Mouse (Mus musculus) adrenal gland, postnatal 14 days (tissue): ENCODE data around the gene Med24. TPM values are rescaled to one million over a fixed set of nuclear protein-coding genes. Genes with fewer than 3 reads are reported as not detected.

Experiments
- DNase-seq: peaks from one replicate; pipeline ENCODE4 v3.0.0; 2021; ENCODE audit warnings: mixed read lengths
- long read RNA-seq, 2 experiments: library from polyadenylated mRNA; stranded (forward); transcript quantifications; one replicate each; pipeline ENCODE4 v2.0.0; 2021
- total RNA-seq: library from RNA; stranded (reverse); gene quantifications from 2 replicates; pipeline ENCODE4 v1.2.3, GENCODE M21; 2021

Med24 gene
- 47.4 and 55.5 TPM in 2 replicates for total RNA-seq
- long read RNA-seq, experiment 1, transcript Med24-201 (26 exons, 3,410 nt): major isoform, 15 of 41 reads
- long read RNA-seq, experiment 1, partial matches to known transcripts: 5 of 41 reads
- long read RNA-seq, experiment 1, other reads (novel, unspliced or antisense): 21 of 41 reads
- long read RNA-seq, experiment 2, transcript Med24-201 (26 exons, 3,410 nt): major isoform, 7 of 20 reads
- long read RNA-seq, experiment 2, partial matches to known transcripts: 8 of 20 reads
- long read RNA-seq, experiment 2, other reads (novel, unspliced or antisense): 2 of 20 reads

DNA sequence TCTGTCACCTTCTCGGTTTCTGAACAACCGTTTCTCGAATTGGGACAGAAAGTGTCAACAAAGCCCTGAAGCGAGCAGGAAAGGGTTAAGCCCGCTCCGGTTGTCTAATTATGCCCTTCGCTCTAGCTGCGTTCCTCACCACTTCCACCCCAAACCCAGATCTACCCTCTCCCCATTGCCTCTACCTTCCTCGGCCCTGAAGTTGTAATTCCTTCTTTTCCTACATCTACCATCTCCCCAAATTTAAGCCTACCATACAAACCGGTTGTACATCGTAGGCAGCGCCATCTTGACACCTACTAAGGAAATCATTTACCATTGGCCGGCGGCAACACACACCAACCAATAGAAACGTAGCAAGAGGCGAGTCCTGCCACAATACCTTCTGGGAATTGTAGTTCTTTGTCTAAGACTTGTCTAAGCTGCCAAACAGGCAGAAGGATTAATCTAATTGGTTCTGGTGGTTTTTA lies at the start of gene Med24:
Med24 (minus strand) TSS at position 317 of the 470 bp plus-strand sequence.
- peak; percentile 90 for DNase-seq

DNA sequence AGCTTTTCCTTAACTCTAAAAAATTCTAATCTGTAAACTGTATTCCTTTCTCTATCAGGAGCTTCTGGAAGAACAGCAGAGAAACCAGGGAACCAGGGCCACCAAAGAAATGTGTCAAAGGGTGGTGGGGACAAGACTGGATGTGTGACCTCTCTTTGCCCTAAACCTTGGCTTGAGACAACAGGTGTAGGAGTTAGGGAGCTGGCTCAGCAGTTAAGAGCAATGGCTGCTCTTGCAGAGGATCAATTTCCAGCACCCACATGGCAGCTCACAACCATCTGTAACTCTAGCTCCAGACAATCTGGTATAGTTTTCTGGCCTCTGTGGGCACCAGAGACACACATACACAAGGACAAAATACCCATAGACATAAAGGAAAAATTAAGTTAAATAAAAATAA lies 48.7 kb upstream of the Med24 start:
- DNase-seq: peak; percentile 4

DNA sequence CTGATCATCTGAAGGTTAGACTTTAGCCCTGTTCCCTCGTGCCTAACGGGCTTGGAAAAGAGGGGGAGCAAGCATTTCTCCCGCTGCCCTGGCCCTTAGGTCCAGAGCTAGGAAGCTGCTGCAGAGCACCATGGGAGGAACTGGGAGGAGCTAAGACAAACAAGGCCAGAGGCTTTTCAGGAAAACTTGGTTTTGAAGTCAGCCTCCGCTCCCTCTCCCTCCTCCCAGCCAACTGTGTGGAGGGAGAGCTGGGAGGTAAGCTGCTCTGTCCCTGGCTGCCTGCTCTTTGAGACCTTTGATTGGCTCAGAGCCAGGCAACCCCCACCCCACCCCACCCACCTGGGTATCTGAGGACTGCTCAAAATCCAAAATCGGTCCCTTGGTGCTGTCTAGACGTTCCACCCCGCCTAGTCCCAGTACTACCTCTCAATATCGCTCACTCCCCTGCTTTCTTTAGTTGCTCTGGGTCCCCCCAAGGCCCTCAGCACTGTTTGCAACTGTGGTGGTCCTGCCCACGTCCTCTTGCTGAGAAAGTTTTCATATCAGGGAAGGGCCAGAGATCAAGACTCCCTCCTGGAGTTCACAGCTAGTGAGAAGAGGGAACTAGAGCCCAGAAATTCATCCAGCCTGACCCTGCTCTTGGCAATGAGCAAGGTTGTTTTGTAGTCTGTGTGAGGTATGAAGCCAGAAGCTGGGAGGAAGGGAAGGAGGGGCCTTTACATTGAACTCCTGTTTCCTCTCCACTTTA lies 47.8 kb upstream of the Med24 start:
- peak; percentile 81 for DNase-seq

DNA sequence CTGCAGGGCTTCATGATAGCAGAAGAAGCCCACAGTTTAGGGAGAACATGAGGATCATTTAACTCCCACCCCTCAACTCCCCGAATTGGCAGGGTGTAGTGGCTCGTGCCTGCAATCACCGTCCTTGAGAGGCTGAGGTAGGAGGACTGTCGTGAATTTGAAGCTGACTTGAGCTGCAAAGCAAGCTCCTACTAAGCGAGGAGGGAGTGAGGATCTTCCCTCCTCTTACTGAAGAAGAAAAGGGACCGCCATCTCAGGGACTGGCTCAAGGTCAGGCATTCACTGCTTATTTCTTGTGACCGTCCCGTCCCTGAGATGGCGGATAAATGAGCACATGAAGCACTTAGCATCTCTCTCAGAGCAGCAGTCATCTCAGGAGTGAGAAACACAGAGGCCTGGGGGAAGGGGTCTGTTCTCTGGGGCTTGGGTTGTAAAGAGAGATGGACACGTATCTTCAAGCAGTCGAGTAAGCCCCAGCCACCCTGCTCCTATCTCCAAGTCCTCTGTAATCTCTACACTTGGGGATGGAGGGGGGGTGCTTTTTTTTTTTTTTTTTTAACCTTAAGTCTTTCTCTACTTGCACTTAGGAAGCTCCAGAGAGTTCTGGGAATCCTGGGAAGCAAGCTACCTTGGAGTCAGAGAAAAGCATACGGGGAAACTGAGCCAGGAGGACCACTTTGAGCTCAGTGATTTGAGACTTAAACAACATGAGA lies 47.0 kb upstream of the Med24 start:
- no peak for DNase-seq

DNA sequence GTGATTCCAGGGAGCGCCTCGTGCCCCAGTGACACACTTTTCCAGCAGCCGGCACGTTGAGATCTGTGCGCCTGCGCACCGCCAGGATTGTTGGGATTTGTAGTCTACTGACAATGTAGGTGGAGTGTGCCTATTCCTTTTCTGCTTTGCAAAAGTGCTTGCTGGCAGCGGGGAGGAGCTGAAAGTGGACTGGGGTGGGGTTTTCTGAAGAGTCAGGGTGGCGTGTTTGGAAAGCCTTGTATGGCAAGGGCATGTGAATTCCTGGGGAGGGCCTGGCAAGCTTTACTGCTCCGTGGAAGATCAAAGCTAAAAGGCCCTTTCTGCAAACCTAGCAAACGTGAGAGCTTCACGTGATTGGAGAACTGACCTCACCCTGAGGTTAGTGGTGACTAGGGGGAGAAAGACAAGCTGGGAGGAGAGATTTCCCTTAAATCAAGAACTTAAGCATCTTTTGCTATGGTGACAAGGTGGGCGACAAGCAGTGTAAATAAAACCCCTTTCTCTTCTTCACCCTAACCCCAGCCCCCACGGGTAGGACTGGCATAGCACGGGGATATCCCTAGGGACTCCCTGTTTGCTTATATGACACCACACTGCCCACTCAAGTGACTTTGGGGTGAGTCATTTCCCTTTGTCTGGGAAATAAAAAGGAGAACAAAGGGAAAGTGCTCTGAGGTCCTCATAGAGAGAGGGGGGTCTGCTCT lies 46.3 kb upstream of the Med24 start:
- DNase-seq: peak; percentile 100

DNA sequence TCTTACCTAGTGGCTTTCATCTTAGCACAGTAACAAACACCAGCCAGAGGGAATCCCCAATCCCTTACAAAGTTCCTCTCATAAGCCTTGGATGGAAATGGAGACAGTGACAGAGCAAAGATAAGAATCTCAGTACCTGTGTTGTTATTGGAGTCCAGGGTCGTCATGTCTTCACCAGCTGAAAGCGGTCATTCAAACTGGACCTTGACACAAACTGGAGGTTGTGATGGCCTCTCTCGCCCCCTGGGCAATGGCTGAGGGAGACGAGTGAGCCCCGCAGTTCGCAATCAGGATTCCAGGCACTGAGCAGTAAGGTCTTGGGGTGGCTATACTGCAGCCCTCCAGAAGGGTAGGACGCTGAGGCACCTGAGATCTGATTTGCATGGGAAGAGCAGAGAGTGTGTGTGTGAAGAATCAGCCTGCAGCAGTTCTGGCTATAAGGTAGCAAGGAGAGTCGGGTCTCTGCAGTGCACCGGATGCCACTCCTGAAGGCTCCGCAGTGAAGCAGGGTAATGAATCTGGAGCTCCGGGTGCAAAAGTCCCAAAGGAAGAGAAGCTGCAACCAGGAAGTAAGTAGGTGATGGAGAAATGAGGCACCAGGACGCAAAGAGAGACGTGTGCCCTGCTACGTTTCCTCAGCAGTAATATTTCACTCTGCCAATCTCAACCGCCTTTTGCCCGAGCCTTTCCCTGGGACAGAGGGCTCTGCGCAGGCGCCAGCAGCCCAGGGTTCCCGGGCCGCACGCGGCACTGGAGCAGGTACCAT lies 45.5 kb upstream of the Med24 start, which contains the start of gene Nr1d1:
Nr1d1 (minus strand) TSS at position 752 of the 766 bp plus-strand sequence.
- DNase-seq: no peak

DNA sequence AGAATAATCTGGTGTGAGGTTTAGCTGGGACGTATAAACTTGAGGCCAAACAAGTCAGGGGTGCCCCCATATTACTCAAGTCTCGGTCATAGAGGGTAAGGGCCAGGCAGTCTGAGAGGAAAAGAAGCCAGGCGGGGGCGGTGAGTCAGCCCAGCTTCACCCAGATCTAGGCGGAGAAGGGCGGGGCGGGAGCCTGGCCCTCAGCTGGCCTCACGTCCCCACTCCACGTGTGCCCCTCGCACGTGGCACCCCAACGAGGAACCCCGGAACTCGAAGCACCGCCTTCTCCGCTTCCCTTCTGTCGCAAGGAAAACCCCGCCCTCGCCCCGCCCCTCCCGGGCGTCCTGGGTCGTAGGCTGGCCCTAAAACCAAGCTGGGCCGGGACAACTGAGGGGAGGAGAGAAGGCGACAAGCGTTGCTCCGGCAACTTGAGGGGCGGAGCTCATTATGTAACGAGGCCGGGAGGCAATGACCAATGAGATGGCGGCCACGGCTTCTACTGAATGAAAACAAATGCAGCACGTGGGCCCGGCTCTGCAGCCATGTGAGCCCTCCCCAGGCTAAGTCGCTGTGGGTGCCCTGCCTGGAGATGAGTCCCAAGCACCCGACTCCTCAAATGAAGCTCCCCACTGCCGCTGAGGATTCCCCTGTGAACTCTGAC lies 44.5 kb upstream of the Med24 start:
- peak; percentile 100 for DNase-seq

DNA sequence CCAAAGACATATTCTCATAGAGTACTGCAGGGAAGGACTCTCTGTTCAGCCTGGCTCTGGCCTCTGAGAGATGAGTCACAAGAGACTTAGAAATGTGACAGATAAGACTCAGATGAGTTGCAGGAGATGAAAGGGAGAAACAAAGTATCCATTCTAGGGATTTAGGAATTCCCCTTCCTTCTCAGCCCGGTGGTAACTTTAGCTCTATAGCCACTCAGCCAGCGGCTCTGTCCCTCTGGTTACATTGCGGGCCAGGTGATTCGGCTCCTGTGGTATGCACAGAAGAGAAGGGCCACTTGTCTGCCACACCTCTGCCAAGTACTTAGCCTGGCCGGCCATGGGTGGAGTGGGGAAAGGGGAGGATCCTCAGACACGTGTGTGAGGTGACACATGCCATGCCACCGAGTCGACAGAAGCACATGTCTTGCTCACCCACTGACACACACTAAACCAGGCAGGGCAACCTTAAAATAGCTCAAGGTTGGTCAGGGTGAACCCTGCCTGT lies 43.5 kb upstream of the Med24 start:
- DNase-seq: peak; percentile 89

DNA sequence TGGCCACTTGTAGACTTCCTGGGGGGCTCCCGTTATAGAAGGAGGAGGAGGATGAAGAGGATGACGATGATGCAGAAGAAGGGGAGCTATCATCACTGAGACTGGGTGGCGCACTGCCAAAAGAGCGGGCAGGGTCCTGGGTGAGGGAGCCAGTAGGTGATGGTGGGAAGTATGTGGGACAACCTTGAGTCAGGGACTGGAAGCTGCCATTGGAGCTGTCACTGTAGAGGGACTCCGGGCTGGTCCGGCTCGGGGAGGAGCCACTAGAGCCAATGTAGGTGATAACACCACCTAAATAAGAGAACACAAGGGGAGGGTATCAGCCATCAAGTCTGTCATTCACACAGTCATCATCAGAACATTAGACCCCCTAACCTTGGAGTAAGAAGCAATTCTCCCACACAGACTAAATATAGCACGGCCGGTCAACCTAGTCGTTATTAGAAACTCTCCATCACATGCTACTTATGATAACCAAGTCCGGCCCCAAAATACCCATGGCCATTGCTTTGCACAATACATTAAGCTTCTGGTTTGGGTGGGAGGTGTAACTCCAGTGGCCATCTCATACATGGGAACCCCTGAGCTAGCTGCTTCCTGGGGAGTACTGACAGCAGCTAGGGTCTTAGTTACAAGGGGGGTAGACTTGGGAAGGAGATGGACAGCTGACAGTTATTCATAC lies 42.8 kb upstream of the Med24 start:
- DNase-seq: peak; percentile 49

DNA sequence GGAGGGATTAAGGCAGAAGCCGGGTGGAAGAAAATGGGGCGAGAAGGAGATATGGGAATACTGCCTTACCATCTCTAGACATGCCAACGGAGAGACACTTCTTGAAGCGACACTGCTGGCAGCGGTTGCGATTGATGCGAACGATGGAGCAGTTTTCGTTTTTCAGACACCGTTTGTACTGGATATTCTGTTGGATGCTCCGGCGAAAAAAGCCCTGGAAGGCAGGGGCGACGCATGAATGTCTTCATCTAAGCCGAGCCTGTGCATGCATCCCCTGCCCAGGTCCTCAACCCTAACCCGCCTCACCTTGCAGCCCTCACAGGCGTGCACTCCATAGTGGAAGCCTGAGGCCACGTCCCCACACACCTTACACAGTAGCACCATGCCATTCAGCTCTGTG lies 41.9 kb upstream of the Med24 start:
- DNase-seq: peak; percentile 5

DNA sequence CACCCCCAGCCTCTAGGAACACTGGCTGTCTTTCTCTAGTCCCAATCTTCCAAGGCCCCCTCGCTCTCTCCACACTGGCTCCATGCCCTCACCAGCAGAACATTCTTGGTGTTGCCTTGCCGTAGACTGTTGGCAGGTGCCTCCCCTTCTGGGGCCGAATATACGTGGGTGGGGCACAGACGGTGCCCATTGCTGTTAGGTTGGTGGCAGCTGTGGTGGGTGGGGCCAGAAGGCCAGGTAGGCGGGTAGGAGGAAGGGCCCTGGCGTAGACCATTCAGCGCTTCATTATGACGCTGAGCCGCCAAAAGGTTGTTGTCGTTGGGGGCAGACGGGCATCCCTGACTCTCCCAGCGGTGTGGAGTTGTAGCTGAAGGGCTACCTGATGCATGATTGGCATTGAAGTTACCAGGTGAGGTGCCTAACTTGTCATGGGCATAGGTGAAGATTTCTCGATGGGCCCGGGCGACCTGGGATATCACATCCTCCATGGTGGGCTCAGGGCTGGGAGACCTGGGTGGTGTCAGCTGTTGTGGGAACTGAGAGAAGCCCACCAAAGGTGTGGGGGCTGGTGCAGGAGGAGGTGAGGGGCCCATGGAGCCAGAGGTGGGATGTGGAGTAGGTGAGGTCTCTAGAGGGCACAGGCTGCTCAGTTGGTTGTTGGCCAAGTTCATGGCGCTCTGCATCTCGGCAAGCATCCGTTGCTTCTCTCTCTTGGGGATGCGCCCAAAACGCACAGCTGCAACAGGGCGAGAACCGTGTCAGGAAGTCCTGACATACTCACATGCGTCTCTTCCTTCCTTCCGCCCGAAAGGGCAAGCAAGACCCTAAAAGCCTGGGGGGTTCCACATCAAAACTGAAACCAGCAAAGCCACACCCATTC lies 41.1 kb upstream of the Med24 start:
- DNase-seq: peak; percentile 48

DNA sequence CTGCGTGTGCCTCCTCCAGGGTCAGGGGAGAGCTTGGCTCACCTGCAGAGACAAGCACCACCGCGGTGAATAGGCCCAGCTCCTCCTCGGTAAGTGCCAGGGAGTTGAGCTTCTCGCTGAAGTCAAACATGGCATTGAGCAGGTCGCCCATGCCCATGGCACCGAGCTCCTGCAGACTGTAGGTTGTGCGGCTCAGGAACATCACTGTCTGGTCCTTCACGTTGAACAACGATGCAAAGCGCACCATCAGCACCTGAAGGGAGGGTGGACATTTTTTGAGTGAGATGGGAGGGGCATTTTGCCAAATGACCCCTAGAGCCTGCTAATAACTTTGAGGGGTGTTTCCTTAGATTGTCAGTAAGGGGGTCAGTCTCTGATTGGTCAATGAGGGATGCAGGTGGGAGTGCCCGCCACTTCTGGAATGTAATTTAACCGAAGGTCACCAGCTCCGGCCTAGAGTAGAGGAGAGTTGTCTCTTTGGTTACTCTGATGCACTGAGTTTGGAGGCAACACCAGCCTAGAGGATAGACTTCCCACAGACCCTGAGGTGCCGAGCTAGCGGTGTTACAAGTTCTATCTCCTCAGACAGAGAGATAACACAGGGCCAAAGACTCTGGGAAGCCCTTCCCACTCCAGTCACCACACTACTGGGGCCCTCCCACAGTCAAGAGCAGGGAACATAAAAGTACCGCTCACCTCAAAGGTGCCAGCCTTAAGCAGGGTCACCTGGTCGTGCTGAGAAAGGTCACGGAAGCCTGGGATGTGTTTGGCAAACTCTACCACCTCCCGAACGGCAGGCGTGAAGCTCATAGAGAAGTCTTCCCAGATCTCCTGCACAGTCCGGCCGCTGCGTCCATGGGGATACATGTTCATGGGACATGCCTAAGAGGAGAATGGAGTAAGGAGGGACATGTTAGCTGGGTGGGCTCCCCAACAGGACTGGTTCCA lies 40.0 kb upstream of the Med24 start:
- peak; percentile 14 for DNase-seq

DNA sequence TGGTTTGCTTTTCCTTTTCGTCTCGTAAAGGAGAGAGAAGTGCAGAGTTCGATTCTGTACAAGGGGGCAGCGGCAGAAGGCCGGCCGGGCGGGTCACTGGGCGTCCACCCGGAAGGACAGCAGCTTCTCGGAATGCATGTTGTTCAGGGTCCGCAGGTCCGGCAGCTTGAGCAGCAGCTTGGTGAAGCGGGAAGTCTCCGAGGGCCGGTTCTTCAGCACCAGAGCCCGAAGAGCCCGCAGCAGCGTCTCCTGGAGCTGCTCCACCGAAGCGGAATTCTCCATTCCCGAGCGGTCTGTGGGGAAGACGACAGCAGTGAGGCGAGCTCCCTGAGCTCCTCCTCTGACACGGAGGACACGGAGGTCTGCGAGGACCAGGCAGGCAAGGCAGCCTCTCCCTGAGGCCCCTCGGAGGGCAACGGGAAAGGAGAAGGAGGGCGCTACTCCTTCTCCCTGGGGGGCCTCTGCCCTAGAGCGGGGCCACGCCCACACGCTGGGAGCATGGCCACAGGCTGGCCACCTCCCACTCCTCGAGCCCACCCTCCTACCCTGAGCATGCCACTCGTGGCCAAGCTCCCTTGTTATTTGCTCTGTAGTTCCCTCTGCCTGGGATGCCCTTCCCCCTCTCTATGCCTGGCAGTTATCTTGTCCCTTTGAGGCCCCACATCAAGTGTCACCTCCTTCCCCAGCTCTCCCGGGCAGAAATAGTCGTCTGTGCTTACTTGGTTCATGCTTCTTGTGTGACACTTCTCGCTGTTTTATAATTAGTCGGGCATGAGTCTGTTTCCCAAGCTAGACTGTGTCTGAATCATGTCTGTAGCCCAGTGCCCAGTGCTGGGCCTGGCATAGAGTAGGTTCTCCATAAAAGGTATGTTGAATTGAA lies 39.1 kb upstream of the Med24 start:
- peak; percentile 53 for DNase-seq

DNA sequence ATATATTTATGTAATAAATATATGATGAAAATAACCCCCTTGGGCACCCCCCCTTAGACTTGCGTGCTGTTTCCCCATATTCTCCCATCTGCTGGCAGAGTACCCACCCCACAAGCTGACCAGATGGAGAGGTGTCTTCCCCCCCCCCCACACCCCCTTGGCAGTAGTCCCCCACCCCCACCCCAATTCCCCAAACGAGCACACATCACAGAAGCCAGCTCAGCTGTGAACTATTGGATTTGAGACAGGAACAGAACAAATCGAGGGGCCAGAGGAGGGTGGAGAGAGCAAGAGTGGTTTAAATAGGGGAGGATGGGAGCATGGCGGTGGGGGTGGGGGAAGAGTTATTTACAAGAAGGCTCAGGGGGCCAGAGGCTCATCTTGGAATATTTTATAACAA lies 38.5 kb upstream of the Med24 start:
- no peak for DNase-seq

DNA sequence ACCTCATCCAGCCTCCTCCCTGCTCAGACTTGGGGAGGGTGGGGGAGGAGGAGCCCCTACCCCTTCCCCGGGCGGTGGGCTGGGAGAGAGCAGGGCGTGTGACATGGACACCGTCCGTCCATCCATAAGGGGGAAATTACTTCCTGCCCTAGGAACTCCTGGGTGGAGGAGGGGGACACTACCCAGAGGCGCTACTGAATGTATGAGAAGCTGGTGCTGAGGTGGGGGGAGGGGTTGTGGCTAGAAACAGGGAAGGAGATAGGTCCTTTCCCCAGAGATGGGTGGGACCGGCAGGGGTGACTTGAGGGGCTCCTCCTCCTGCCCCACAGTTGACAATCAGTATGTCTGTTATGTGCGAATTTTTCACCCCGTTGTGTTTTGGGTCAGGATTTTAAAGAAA lies 38.0 kb upstream of the Med24 start:
- peak; percentile 78 for DNase-seq

DNA sequence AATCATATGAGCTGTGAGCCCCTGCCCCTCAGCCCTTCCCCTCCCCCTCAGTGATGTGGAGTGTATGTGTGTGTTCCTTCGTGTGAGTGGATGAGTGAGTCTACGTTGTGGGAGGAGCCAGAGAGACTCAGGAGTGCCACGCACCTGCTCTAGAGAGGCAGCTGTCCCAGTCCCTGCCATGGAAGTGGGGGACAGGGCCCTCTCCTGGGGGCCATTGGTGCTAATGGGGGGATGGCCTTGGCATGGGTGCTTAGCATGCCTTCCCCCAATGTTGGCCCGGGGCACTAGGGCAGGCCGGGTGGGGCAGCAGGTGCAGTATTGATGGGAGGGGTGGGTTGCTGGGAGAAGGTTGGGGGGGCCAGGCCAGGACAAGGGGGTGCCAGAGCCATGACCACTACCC lies 37.6 kb upstream of the Med24 start:
- no peak for DNase-seq

DNA sequence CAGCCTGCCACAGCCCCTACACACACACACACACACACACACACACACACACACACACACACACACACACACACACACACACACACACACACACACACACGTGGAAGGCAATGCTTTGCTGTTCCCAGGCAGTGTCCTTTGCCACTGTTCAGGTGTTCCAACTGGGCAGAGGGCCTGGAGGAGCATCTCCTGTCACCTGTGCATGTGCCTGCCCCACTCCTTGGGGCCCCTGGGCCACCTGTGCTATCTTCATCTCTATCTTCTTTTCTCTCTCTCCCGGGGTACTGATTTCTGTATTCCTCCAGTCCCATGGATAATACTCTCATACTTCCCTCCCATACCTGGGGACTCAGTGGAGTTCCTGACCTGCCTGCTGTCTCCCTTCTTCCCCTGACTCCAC lies 37.1 kb upstream of the Med24 start:
- DNase-seq: no peak
